Mouse (Mus musculus) stomach, postnatal 0 days (tissue): ENCODE measurements around the gene Mb. TPM values are rescaled to one million over a fixed set of nuclear protein-coding genes. Genes with fewer than 3 reads are reported as not detected.

Source experiments
- ATAC-seq: fragments of 200-750 bp; cut with Nextera tagmentation; 2 replicates; pipeline ENCODE4 v1.8.0; 2017; ENCODE audit not compliant: low FRiP score, low TSS enrichment
- DNase-seq: peaks from one replicate; pipeline ENCODE4 v3.0.0-alpha.2; 2016; ENCODE audit warnings: low spot score
- H3K27ac ChIP-seq: fragments of 300-500 bp; sonication (generic); replicated peaks from 2 replicates; pipeline ENCODE4 v1.5.1; 2014; ENCODE audit warnings: mild to moderate bottlenecking, control low read depth
- H3K27me3 ChIP-seq: fragments of 300-500 bp; sonication (generic); 2 replicates; pipeline ENCODE4 v1.6.1; 2014; ENCODE audit warnings: low read length; ENCODE audit not compliant: control insufficient read depth, insufficient read depth
- H3K36me3 ChIP-seq: fragments of 300-500 bp; sonication (generic); 2 replicates; pipeline ENCODE4 v1.6.1; 2014; ENCODE audit warnings: low read length, mixed read lengths; ENCODE audit not compliant: control insufficient read depth, insufficient read depth
- H3K4me1 ChIP-seq: fragments of 300-500 bp; sonication (generic); replicated peaks from 2 replicates; pipeline ENCODE4 v1.6.1; 2014; ENCODE audit warnings: antibody characterized with exemption; ENCODE audit not compliant: control insufficient read depth, insufficient read depth
- H3K4me2 ChIP-seq: fragments of 300-500 bp; sonication (generic); replicated peaks from 2 replicates; pipeline ENCODE4 v1.6.1; 2014; ENCODE audit warnings: low read depth, mild to moderate bottlenecking, control low read depth, moderate library complexity
- H3K4me3 ChIP-seq: fragments of 300-500 bp; sonication (generic); 2 replicates; pipeline ENCODE4 v1.5.1; 2014; ENCODE audit warnings: low read depth, low read length, control low read depth
- H3K9ac ChIP-seq: fragments of 300-500 bp; sonication (generic); 2 replicates; pipeline ENCODE4 v1.6.1; 2014; ENCODE audit warnings: mild to moderate bottlenecking, low read length, control low read depth, mixed read lengths
- H3K9me3 ChIP-seq: fragments of 300-500 bp; sonication (generic); 2 replicates; pipeline ENCODE4 v1.6.1; 2016; ENCODE audit warnings: low read length; ENCODE audit not compliant: control insufficient read depth
- CTCF ChIP-seq: IDR thresholded peaks from 2 replicates; pipeline ENCODE4 v1.5.1; 2016; ENCODE audit warnings: antibody characterized with exemption, low read depth, mild to moderate bottlenecking, moderate library complexity
- EP300 ChIP-seq: optimal IDR thresholded peaks from 2 replicates; pipeline ENCODE3; 2016; ENCODE audit warnings: antibody characterized with exemption
- WGBS: fragments of 180-500 bp; shearing (Covaris S2); extraction: QIAGEN DNeasy Blood & Tissue Kit; methylation state at CpG from one replicate; pipeline ENCODE4 v1.1.7; 2014; 5-methylcytosine and 5-hydroxymethylcytosine counted together
- polyA plus RNA-seq: library from polyadenylated mRNA; unstranded; fragments of >200 nt; fragmentation: Nextera tagmentation; extraction: Ambion mirVana; gene quantifications from 2 replicates; pipeline ENCODE4 v1.2.1, GENCODE M21; 2015

The Mb gene
- polyA plus RNA-seq, 1 experiment from 2014 or later: 1.1 TPM

DNA sequence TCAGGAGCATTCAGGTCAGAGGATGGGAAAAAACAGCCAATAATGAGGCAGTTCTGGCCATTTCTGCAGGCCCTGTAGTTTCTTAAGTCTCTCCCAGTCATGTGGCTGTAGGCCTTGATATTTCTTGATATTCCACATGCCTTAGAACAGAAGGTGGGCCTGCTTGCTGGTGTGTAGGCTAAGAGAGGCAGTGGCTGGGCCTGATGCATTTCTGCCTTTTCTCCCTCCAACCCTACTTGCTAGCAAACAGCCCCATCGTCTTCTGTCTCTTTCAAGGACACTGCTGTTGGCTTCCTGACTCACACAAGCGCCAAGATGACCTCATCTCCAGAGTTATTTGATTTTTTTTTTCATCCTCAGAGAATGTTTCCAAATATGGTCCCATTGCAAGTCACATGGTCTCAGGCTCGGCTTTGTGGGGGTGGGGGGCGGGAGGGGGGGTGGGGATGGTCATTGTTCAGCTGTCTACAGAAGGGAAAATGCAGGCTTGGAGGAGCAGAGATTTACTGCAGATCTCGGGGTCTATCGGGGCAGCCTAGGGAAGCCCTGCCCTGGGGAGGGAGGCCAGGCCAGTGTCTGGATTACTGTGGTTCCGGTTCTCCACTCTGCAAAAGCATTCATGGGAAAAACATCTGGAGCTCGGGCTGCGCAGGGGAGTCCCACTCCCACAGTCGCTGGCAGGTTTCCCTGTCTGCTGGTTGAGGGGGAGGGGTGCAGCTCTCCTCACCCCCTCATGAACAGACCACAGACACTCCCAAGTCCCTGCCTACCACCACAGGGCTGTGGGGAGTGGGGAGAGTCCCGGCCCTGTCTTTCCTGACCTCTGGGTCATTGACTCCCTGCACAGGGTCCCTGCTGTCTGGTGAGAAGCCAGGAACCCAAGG, 12.9 kb downstream of the Mb start:
- no peak overlapping the region for H3K4me3 ChIP-seq
- no peak for TF ChIP-seq CTCF
- TF ChIP-seq EP300: no peak
- peak; percentile 68; the same call in 1 of the 2 replicates for ATAC-seq
- H3K4me2 ChIP-seq: no peak overlapping the region; the same call in 1 of the 2 replicates
- DNase-seq: peak; percentile 63
- H3K9ac ChIP-seq: peak overlapping the region; percentile 45
- H3K9me3 ChIP-seq: no peaks in the 10 kb centered on the region
- no peaks in the 10 kb centered on the region for H3K36me3 ChIP-seq
- peak overlapping the region; percentile 97 for H3K27ac ChIP-seq
- 12% methylated on average over 11 of the region's 11 CpGs for WGBS
- H3K4me1 ChIP-seq: no peaks in the 10 kb centered on the region; the same call in 1 of the 2 replicates
- H3K27me3 ChIP-seq: no peaks in the 10 kb centered on the region

DNA sequence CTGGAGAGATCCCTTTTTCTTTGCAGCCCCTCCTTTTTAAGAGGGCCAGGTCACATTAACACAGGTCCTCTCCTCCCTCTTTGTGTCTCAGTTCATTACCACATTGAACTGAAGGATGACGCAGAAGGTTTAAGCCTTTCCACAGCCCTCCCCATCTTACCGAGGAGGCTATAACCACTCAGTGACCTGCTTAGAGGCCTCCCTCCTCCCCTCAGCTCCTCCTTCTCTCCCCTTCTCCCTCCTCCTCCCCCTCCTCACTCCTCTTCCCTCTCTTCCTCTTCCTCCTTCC, 13.5 kb downstream of the Mb start:
- H3K4me3 ChIP-seq: no peak overlapping the region
- DNase-seq (no peak), ATAC-seq (peak; percentile 75; the same call in 1 of the 2 replicates)
- no peak overlapping the region; the same call in 1 of the 2 replicates for H3K4me2 ChIP-seq
- WGBS: 24% methylated on average over 2 of the region's 2 CpGs
- H3K36me3 ChIP-seq: no peaks in the 10 kb centered on the region
- no peak for TF ChIP-seq CTCF
- TF ChIP-seq EP300: no peak
- no peaks in the 10 kb centered on the region for H3K27me3 ChIP-seq
- no peaks in the 10 kb centered on the region; the same call in 1 of the 2 replicates for H3K4me1 ChIP-seq
- peak overlapping the region; percentile 45 for H3K9ac ChIP-seq
- peak overlapping the region; percentile 97 for H3K27ac ChIP-seq
- H3K9me3 ChIP-seq: no peaks in the 10 kb centered on the region

DNA sequence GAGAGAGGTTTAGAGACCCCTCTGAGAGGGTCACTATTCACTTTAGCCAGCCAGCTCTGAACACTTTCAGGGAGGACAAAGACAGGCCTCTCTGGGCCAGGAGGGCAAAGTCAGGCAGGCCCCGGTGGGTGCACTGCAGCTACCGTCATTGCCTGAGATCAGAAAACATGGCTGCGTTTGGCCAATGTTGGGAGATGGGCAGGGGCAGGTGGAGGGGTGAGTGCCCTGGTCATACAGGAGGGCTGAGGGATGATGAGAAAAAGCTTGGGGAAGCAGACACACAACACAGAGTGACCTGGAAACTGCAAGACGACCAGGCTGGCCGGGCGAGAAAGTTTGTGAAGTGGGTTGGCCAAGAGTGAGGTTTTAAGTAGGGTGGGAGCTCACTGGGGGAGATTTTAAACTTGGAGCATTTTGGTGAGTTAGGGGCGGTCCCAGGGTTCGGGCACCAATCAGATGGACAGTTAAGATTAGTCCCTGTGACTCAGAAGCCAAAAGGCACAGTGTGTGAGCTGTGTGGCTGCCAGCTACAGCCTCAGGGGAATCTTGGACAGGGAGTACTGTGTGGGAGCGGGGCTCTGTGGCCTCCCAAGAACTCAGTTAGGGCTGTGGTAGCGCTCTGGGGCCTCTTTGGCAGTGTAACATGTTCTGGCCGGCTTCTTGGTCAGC, 14.0 kb downstream of the Mb start:
- H3K9ac ChIP-seq: peak overlapping the region; percentile 45
- H3K27ac ChIP-seq: peak overlapping the region; percentile 97
- no peaks in the 10 kb centered on the region for H3K27me3 ChIP-seq
- no peaks in the 10 kb centered on the region for H3K9me3 ChIP-seq
- H3K4me2 ChIP-seq: no peak overlapping the region
- DNase-seq (peak; percentile 46), ATAC-seq (peak; percentile 88)
- no peak overlapping the region for H3K4me3 ChIP-seq
- no peaks in the 10 kb centered on the region for H3K36me3 ChIP-seq
- no peaks in the 10 kb centered on the region; the same call in 1 of the 2 replicates for H3K4me1 ChIP-seq
- 43% methylated on average over 11 of the region's 11 CpGs for WGBS
- TF ChIP-seq CTCF (no peak), EP300 (no peak)

DNA sequence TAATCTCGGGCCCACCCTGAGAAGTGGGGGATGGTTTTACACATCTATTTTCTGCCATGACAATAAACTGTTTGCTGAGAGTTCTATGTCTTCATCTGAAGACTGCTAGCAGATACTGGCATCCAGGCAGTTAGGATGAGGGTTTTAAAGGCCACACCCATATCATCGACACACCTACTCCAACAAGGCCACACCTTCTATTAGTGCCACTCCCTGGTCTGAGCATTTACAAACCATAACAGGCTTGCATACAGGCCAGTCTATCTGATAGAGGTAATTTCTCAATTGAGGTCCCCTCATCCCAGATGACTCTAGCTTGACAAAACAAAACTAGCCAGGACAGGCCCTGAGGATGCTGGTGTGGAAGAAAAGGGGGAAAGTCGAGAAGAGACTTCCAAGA, 14.8 kb downstream of the Mb start:
- H3K4me2 ChIP-seq: no peak overlapping the region
- H3K9me3 ChIP-seq: no peaks in the 10 kb centered on the region
- no peak overlapping the region for H3K4me3 ChIP-seq
- peak overlapping the region; percentile 2; the same call in 1 of the 2 replicates for H3K9ac ChIP-seq
- ATAC-seq (no peak), DNase-seq (no peak)
- WGBS: 61% methylated on average over 3 of the region's 3 CpGs
- H3K27ac ChIP-seq: peak overlapping the region; percentile 97
- H3K36me3 ChIP-seq: no peaks in the 10 kb centered on the region
- TF ChIP-seq CTCF: no peak
- no peak for TF ChIP-seq EP300
- no peaks in the 10 kb centered on the region; the same call in 1 of the 2 replicates for H3K4me1 ChIP-seq
- no peaks in the 10 kb centered on the region for H3K27me3 ChIP-seq

DNA sequence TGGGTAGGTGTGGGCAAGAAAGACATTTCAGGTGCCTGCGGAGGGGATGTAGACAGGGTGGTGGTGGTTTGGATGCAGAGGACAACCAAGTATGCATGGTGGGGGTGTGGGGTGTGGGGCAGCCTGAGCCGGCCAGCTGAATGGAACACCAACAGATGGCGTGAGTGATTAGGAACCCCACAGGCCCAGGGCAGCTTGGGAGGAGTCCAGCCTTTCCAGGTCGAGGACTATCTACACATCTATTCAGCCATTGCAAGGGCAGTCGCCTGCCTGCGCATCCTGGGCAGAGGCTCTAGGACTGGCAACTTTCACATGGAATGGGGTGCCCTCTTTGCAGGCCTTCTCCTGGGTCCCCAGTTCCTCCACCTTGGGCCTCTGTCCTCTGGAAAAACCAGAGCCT, 15.9 kb downstream of the Mb start:
- WGBS: 73% methylated on average over 6 of the region's 6 CpGs
- Histone ChIP-seq H3K9ac (no peak overlapping the region), H3K9me3 (no peaks in the 10 kb centered on the region), H3K4me1 (no peaks in the 10 kb centered on the region; the same call in 1 of the 2 replicates), H3K4me3 (no peak overlapping the region), H3K4me2 (no peak overlapping the region), H3K27me3 (no peaks in the 10 kb centered on the region), H3K36me3 (no peaks in the 10 kb centered on the region), H3K27ac (no peak overlapping the region)
- TF ChIP-seq CTCF (no peak), EP300 (no peak)
- DNase-seq: no peak
- no peak for ATAC-seq

DNA sequence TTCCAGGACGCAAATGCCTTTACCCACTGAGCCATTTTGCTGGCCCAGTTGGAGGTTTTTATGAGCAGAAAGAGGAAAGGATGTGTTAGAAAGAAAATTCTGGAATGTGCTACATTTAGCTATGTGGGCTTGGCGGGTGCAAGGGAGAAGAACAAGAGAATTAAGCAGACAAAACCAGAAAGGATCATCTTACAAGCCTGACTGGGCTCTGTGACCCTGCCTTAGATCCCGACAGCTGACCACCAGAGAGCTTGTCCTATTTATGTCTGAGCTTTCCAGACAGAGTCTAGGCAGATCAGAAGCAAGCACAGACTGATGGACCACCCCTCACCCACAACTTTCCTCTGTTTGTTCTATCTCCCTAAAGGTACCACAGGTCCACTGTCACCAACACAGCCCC, 19.2 kb downstream of the Mb start:
- no peaks in the 10 kb centered on the region; the same call in 1 of the 2 replicates for H3K4me1 ChIP-seq
- 64% methylated on average over 3 of the region's 3 CpGs for WGBS
- no peak overlapping the region for H3K27ac ChIP-seq
- no peaks in the 10 kb centered on the region for H3K36me3 ChIP-seq
- H3K9ac ChIP-seq: no peak overlapping the region
- H3K27me3 ChIP-seq: no peaks in the 10 kb centered on the region
- TF ChIP-seq CTCF (no peak), EP300 (no peak)
- H3K4me3 ChIP-seq: no peak overlapping the region
- H3K4me2 ChIP-seq: no peak overlapping the region
- DNase-seq (no peak), ATAC-seq (no peak)
- no peaks in the 10 kb centered on the region for H3K9me3 ChIP-seq
